Mouse (Mus musculus) megakaryocyte, embryonic 14.5 days (primary cell): Measurements from ENCODE around the gene Zfp964.
"Not testable (repeated sequence)": the region's sequence is repeated elsewhere in the genome, so short reads cannot be mapped to it uniquely, and the experiment has no call there.

ENCODE experiments used
- FLI1 ChIP-seq: IDR thresholded peaks from 2 replicates; pipeline ENCODE4 v1.6.1; 2012; ENCODE audit warnings: low read length, inconsistent platforms, mixed read lengths
- GATA1 ChIP-seq: IDR thresholded peaks from 3 replicates; pipeline ENCODE4 v1.6.1; 2012; ENCODE audit warnings: mixed read lengths, low read length, inconsistent platforms, borderline replicate concordance

DNA sequence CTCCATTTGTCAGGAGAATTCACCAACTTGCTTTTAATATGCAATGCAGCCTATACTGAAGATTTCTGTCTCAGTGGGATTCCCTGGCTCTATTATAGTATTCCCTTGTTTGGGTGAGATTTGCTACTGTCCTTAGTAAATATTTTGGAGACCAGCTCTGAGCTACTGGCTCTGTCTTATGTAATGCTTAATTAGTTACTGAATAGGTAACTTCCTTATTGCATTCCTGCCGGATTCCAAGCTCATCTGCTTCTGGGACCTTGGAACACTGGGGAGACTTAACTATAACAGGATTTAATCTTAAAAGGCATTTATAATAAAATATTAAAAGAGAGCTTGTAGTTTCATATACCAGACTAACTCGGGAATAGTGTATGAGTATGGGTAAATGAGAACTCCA is 10.8 kb downstream of the Zfp964 start:
- not testable (repeated sequence) for TF ChIP-seq GATA1, FLI1
